Mouse (Mus musculus): Measurements from ENCODE around the gene Ripply3.
"Not testable (repeated sequence)": the region's sequence is repeated elsewhere in the genome, so short reads cannot be mapped to it uniquely, and the experiment has no call there.

Ripply3 gene

GRCm38 (mm10) chr16:94315215-94315614 is 13.0 kb upstream of the Ripply3 start:
- no peak for DNase-seq

- peak; percentile 80 for DNase-seq
Observed at GRCm38 (mm10) chr16:94317752-94318151, 10.5 kb upstream of the Ripply3 start.

- no peak for DNase-seq
Observed at GRCm38 (mm10) chr16:94320223-94320622, 8.0 kb upstream of the Ripply3 start.

GRCm38 (mm10) chr16:94323681-94324080 is 4.5 kb upstream of the Ripply3 start:
- DNase-seq: no peak

- DNase-seq: no peak
Observed at GRCm38 (mm10) chr16:94326008-94326407, 2.2 kb upstream of the Ripply3 start.

GRCm38 (mm10) chr16:94328881-94329867 is 954 bp downstream of the Ripply3 start:
- DNase-seq: no peak

- no peak for DNase-seq
Observed at GRCm38 (mm10) chr16:94330429-94330828, 2.2 kb downstream of the Ripply3 start.

GRCm38 (mm10) chr16:94331233-94331885 is 3.1 kb downstream of the Ripply3 start:
- no peak for DNase-seq

GRCm38 (mm10) chr16:94331886-94332252 is 3.6 kb downstream of the Ripply3 start:
- DNase-seq: peak; percentile 39

- DNase-seq: no peak
Observed at GRCm38 (mm10) chr16:94335656-94336055, 7.4 kb downstream of the Ripply3 start.

- DNase-seq: not testable (repeated sequence)
Observed at GRCm38 (mm10) chr16:94339164-94340160, 11.2 kb downstream of the Ripply3 start.

GRCm38 (mm10) chr16:94345733-94346132 is 17.5 kb downstream of the Ripply3 start:
- no peak for DNase-seq

- DNase-seq: no peak
Observed at GRCm38 (mm10) chr16:94347080-94347731, 19.0 kb downstream of the Ripply3 start.

GRCm38 (mm10) chr16:94348779-94349178 is 20.6 kb downstream of the Ripply3 start:
- no peak for DNase-seq

- DNase-seq: peak; percentile 35
Observed at GRCm38 (mm10) chr16:94349588-94350286, 21.5 kb downstream of the Ripply3 start.

GRCm38 (mm10) chr16:94350287-94350677 is 22.1 kb downstream of the Ripply3 start:
- no peak for DNase-seq

- DNase-seq: no peak
Observed at GRCm38 (mm10) chr16:94354450-94354849, 26.2 kb downstream of the Ripply3 start.

GRCm38 (mm10) chr16:94356046-94356445 is 27.8 kb downstream of the Ripply3 start:
- no peak for DNase-seq

- no peak for DNase-seq
Observed at GRCm38 (mm10) chr16:94356776-94357494, 28.7 kb downstream of the Ripply3 start.

GRCm38 (mm10) chr16:94358091-94358490 is 29.9 kb downstream of the Ripply3 start:
- DNase-seq: no peak
